Mouse (Mus musculus) hindbrain, embryonic 14.5 days (tissue): ENCODE measurements around the gene Aurkb. TPM values are rescaled to one million over a fixed set of nuclear protein-coding genes. Genes with fewer than 3 reads are reported as not detected.

Source experiments
- ATAC-seq: fragments of 200-750 bp; cut with Nextera tagmentation; 2 replicates; pipeline ENCODE4 v1.8.0; 2017; ENCODE audit warnings: moderate number of reproducible peaks, mild to moderate bottlenecking, moderate TSS enrichment, moderate library complexity; ENCODE audit not compliant: low FRiP score
- DNase-seq: peaks from one replicate; pipeline ENCODE4 v3.0.0-alpha.2; 2015; ENCODE audit warnings: low spot score
- H3K27ac ChIP-seq: fragments of 300-500 bp; sonication (generic); 2 replicates; pipeline ENCODE4 v1.5.1; 2014; ENCODE audit warnings: mild to moderate bottlenecking, moderate library complexity
- H3K27me3 ChIP-seq: fragments of 300-500 bp; sonication (generic); 2 replicates; pipeline ENCODE4 v1.6.1; 2014; ENCODE audit warnings: mild to moderate bottlenecking, low read length, mixed read lengths; ENCODE audit not compliant: control insufficient read depth, insufficient read depth
- H3K36me3 ChIP-seq: fragments of 300-500 bp; sonication (generic); replicated peaks from 2 replicates; pipeline ENCODE4 v1.6.1; 2014; ENCODE audit not compliant: control insufficient read depth, insufficient read depth
- H3K4me1 ChIP-seq: fragments of 300-500 bp; sonication (generic); replicated peaks from 2 replicates; pipeline ENCODE4 v1.6.1; 2014; ENCODE audit warnings: antibody characterized with exemption, low read length, mixed read lengths; ENCODE audit not compliant: control insufficient read depth, insufficient read depth
- H3K4me2 ChIP-seq: fragments of 300-500 bp; sonication (generic); replicated peaks from 2 replicates; pipeline ENCODE4 v1.6.1; 2014; ENCODE audit warnings: mild to moderate bottlenecking, moderate library complexity
- H3K4me3 ChIP-seq: fragments of 300-500 bp; sonication (generic); replicated peaks from 2 replicates; pipeline ENCODE4 v1.5.1; 2014; ENCODE audit warnings: mild to moderate bottlenecking, low read length
- H3K9ac ChIP-seq: fragments of 300-500 bp; sonication (generic); 2 replicates; pipeline ENCODE4 v1.6.1; 2014
- H3K9me3 ChIP-seq: fragments of 300-500 bp; sonication (generic); 2 replicates; pipeline ENCODE4 v1.6.1; 2016; ENCODE audit warnings: low read length; ENCODE audit not compliant: control insufficient read depth
- WGBS: fragments of 180-500 bp; shearing (Covaris S2); extraction: QIAGEN DNeasy Blood & Tissue Kit; methylation state at CpG from one replicate; pipeline ENCODE4 v1.1.7; 2014; 5-methylcytosine and 5-hydroxymethylcytosine counted together
- polyA plus RNA-seq: library from polyadenylated mRNA; unstranded; fragments of >200 nt; fragmentation: Nextera tagmentation; extraction: Ambion mirVana; gene quantifications from 2 replicates; pipeline ENCODE4 v1.2.1, GENCODE M21; 2014

The Aurkb gene
- polyA plus RNA-seq, 1 experiment from 2014 or later: 17.0 TPM

DNA sequence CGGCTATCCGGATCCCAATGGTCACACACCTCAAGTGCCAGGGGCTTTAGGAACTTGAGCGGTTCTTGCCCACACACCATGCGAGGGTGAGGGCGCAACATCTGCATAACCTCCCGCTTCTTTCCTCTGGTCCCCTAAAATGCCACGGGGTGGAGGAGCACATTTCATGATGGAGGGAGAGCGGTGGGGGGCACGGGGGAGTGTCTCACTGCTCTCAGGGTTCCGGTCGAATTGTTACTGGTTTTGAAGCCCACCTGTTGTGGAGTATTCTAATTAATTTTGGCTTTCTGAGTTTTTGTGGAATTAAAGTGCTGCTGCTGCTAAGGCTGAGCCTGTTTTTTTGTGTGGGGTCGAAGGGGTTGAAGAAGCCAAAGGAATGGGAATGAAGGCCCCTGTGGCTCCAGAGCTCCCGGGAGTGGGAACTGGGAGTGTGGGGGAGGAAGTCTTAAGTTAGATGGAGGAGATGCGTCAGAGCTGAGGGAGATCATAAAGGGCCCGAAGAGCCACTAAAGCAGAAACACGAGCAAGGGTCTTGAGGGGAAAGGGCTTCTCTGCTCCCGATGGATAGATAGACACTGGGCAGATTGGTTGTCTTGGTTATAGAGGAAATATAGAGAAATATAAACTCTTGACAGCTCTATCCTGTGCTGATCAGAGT, 15.9 kb downstream of the Aurkb start:
- no peaks in the 10 kb centered on the region for H3K9me3 ChIP-seq
- peaks cover 33% of the 10 kb centered on the region for H3K4me1 ChIP-seq
- no peaks in the 10 kb centered on the region for H3K27me3 ChIP-seq
- peak overlapping the region; percentile 85 for H3K9ac ChIP-seq
- peak overlapping the region; percentile 54 for H3K4me3 ChIP-seq
- 8% methylated on average over 17 of the region's 17 CpGs for WGBS
- H3K36me3 ChIP-seq: no peaks in the 10 kb centered on the region
- peak overlapping the region; percentile 80 for H3K4me2 ChIP-seq
- ATAC-seq (no peak), DNase-seq (no peak)
- no peak overlapping the region for H3K27ac ChIP-seq

DNA sequence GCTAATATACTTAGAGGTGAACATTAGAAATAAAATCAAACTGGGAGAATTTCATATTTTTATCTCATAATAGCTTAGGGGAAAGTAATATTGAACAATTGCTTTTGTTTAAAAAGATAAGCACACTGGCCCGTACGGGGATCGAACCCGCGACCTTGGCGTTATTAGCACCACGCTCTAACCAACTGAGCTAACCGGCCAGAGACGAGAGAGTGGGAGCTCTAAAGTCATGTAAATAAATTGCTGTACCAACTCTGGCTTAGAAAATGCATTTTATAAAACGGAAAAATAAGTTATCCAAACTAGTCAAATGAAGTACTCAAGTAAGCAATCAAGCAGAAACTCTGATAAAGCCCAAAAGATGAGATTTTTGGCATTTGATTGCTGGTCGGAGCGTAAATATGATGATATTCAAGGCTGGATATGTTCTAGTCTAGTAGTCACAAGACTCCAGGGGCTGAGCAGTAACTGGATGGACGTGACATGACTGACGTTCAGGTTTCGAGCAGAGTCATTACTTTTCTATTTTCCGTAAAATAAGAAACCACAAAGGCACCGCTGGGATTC, 16.8 kb downstream of the Aurkb start:
- H3K4me2 ChIP-seq: peak overlapping the region; percentile 80
- no peaks in the 10 kb centered on the region for H3K36me3 ChIP-seq
- under 1% methylated on average over 17 of the region's 17 CpGs for WGBS
- peaks cover 37% of the 10 kb centered on the region for H3K4me1 ChIP-seq
- peak; percentile 91 for DNase-seq
- no peaks in the 10 kb centered on the region for H3K9me3 ChIP-seq
- H3K9ac ChIP-seq: no peak overlapping the region
- no peak for ATAC-seq
- H3K27me3 ChIP-seq: no peaks in the 10 kb centered on the region
- H3K4me3 ChIP-seq: peak overlapping the region; percentile 60
- peak overlapping the region; percentile 48 for H3K27ac ChIP-seq

DNA sequence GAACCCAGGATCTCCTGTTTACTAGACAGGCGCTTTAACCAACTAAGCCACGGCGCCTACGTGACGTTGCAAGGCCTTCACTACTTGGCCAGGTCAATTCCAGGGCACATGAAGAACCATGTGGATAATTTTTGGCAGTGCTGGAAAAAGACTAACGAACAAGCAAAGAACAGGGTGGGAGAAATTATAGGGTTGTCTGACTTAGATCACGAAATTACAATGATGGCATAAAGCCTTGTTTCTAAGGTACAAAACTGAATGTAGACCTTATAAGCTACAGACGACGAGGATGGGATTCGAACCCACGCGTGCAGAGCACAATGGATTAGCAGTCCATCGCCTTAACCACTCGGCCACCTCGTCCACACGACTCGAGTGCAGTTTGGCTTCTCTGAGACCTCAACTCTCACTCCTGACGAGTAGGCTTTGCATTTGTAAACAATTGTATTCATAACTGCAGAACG, 17.3 kb downstream of the Aurkb start:
- H3K9me3 ChIP-seq: no peaks in the 10 kb centered on the region
- peak overlapping the region; percentile 39; the same call in 1 of the 2 replicates for H3K9ac ChIP-seq
- peaks cover 36% of the 10 kb centered on the region for H3K4me1 ChIP-seq

GRCm38 (mm10) chr11:69063413-69064201, 18.2 kb downstream of the Aurkb start:
- Histone ChIP-seq H3K27me3 (no peaks in the 10 kb centered on the region), H3K9ac (peak overlapping the region; percentile 59), H3K4me1 (peaks cover 28% of the 10 kb centered on the region), H3K4me3 (peak overlapping the region; percentile 60), H3K9me3 (no peaks in the 10 kb centered on the region), H3K36me3 (no peaks in the 10 kb centered on the region), H3K27ac (peak overlapping the region; percentile 53), H3K4me2 (peak overlapping the region; percentile 80)
- peak; percentile 93 for DNase-seq
- WGBS: under 1% methylated on average over 31 of the region's 31 CpGs
- 0 out of 2 replicates have a peak, but pooled peaks have one; percentile 24 for ATAC-seq

More for the DNA sequence above, 17.3 kb downstream of the Aurkb start:
- Histone ChIP-seq H3K27ac (peak overlapping the region; percentile 53), H3K4me2 (peak overlapping the region; percentile 80), H3K27me3 (no peaks in the 10 kb centered on the region), H3K4me3 (peak overlapping the region; percentile 60), H3K36me3 (no peaks in the 10 kb centered on the region)
- DNase-seq: peak; percentile 100
- 0% methylated on average over 19 of the region's 19 CpGs for whole genome bisulfite sequencing
- peak; percentile 56 for ATAC-seq

- Histone ChIP-seq H3K27ac (no peak overlapping the region), H3K36me3 (no peaks in the 10 kb centered on the region), H3K4me3 (peak overlapping the region; percentile 60), H3K9ac (peak overlapping the region; percentile 59), H3K4me1 (peaks cover 27% of the 10 kb centered on the region), H3K9me3 (no peaks in the 10 kb centered on the region), H3K4me2 (peak overlapping the region; percentile 80), H3K27me3 (no peaks in the 10 kb centered on the region)
- ATAC-seq: no peak
- DNase-seq: no peak
- 39% methylated on average over 9 of the region's 9 CpGs for whole genome bisulfite sequencing
Measured at GRCm38 (mm10) chr11:69064259-69065133, 19.0 kb downstream of the Aurkb start.

DNA sequence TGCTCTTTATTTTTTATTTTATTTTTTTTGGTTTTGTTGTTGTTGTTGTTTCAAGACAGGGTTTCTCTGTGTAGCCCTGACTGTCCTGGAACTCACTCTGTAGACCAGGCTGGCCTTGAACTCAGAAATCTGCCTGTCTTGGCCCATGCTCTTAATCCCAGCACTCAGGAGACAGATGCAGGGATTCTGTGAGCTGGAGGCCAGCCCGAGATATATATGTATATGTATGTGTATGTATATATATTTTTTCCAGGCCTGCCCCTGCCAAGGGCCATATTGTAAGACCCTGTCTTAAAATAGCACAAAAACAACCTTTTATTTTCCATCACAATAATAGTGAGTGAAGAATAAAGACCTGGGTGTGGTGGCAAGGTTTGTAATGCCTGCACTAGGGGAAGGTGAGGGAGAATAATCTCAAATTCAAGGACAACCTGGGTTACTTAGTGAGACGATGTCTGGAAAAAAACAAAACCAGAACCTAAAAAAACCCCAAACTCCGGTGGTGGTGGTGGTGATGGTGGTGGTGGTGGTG, 20.0 kb downstream of the Aurkb start:
- no peak overlapping the region for H3K27ac ChIP-seq
- no peaks in the 10 kb centered on the region for H3K36me3 ChIP-seq
- H3K27me3 ChIP-seq: no peaks in the 10 kb centered on the region
- 58% methylated on average over 3 of the region's 3 CpGs for WGBS
- peak overlapping the region; percentile 30 for H3K4me3 ChIP-seq
- H3K4me2 ChIP-seq: peak overlapping the region; percentile 78
- H3K9me3 ChIP-seq: no peaks in the 10 kb centered on the region
- ATAC-seq: no peak
- peaks cover 27% of the 10 kb centered on the region for H3K4me1 ChIP-seq
- no peak overlapping the region for H3K9ac ChIP-seq
- no peak for DNase-seq

GRCm38 (mm10) chr11:69066163-69066861, 20.9 kb downstream of the Aurkb start:
- DNase-seq (no peak), ATAC-seq (no peak)
- Histone ChIP-seq H3K4me3 (peak overlapping the region; percentile 30), H3K4me1 (peaks cover 22% of the 10 kb centered on the region), H3K27ac (no peak overlapping the region), H3K27me3 (no peaks in the 10 kb centered on the region), H3K4me2 (peak overlapping the region; percentile 78), H3K36me3 (no peaks in the 10 kb centered on the region), H3K9me3 (no peaks in the 10 kb centered on the region), H3K9ac (peak overlapping the region; percentile 51)
- WGBS: 1% methylated on average over 29 of the region's 29 CpGs

- H3K9me3 ChIP-seq: no peaks in the 10 kb centered on the region
- H3K9ac ChIP-seq: peak overlapping the region; percentile 51
- H3K27ac ChIP-seq: no peak overlapping the region
- H3K4me2 ChIP-seq: peak overlapping the region; percentile 78
- no peaks in the 10 kb centered on the region for H3K36me3 ChIP-seq
- peaks cover 20% of the 10 kb centered on the region for H3K4me1 ChIP-seq
- 9% methylated on average over 8 of the region's 8 CpGs for WGBS
- H3K27me3 ChIP-seq: no peaks in the 10 kb centered on the region
- DNase-seq (peak; percentile 94), ATAC-seq (no peak)
- peak overlapping the region; percentile 30 for H3K4me3 ChIP-seq
Measured at GRCm38 (mm10) chr11:69066956-69067355, 21.5 kb downstream of the Aurkb start.
